Mouse (Mus musculus) kidney, adult 8-10 months (tissue): Measurements from ENCODE around the gene Dtnbp1.

Source experiments
- DNase-seq, 2 experiments: peaks; one replicate each; pipeline ENCODE4 v3.0.0; 2022

The Dtnbp1 gene

GRCm38 (mm10) chr13:45001911-45002615 is at the start of gene Dtnbp1:
Dtnbp1 (minus strand) TSS chr13:45002147.
- DNase-seq, result peak; percentile 58 to 65

- DNase-seq, result no peak
These were observed 47.5 kb upstream of the Dtnbp1 start for GRCm38 (mm10) chr13:45049261-45050020.

GRCm38 (mm10) chr13:45043466-45043865 is 41.5 kb upstream of the Dtnbp1 start:
- DNase-seq, result no peak

- no peak for DNase-seq
These were observed 38.8 kb upstream of the Dtnbp1 start for GRCm38 (mm10) chr13:45040741-45041140.

GRCm38 (mm10) chr13:45040195-45040594 is 38.2 kb upstream of the Dtnbp1 start:
- DNase-seq, result no peak

- DNase-seq, result no peak
These were observed 34.5 kb upstream of the Dtnbp1 start for GRCm38 (mm10) chr13:45036417-45036816.

GRCm38 (mm10) chr13:45034759-45035158 is 32.8 kb upstream of the Dtnbp1 start:
- DNase-seq, result no peak

GRCm38 (mm10) chr13:45033360-45033759 is 31.4 kb upstream of the Dtnbp1 start:
- DNase-seq, result no peak

GRCm38 (mm10) chr13:45032484-45032883 is 30.5 kb upstream of the Dtnbp1 start:
- no peak for DNase-seq

GRCm38 (mm10) chr13:45031748-45032147 is 29.8 kb upstream of the Dtnbp1 start:
- no peak for DNase-seq

GRCm38 (mm10) chr13:45031314-45031713 is 29.4 kb upstream of the Dtnbp1 start:
- DNase-seq, result peak in 1 of 2 experiments; percentile 11

GRCm38 (mm10) chr13:45030830-45031229 is 28.9 kb upstream of the Dtnbp1 start:
- peak; percentile 78 to 85 for DNase-seq

- no peak for DNase-seq
These were observed 27.8 kb upstream of the Dtnbp1 start for GRCm38 (mm10) chr13:45029791-45030190.

- DNase-seq, result no peak
These were observed 24.3 kb upstream of the Dtnbp1 start for GRCm38 (mm10) chr13:45026291-45026690.

GRCm38 (mm10) chr13:45024821-45025220 is 22.9 kb upstream of the Dtnbp1 start:
- DNase-seq, result no peak

- DNase-seq, result no peak
These were observed 21.6 kb upstream of the Dtnbp1 start for GRCm38 (mm10) chr13:45023356-45024150.

- DNase-seq, result peak in 1 of 2 experiments; percentile 72
These were observed 6.2 kb upstream of the Dtnbp1 start for GRCm38 (mm10) chr13:45008150-45008549.

- DNase-seq, result no peak
These were observed 5.8 kb upstream of the Dtnbp1 start for GRCm38 (mm10) chr13:45007726-45008125.

- no peak for DNase-seq
These were observed 4.5 kb upstream of the Dtnbp1 start for GRCm38 (mm10) chr13:45006483-45006882.

GRCm38 (mm10) chr13:45005861-45006260 is 3.9 kb upstream of the Dtnbp1 start:
- DNase-seq, result peak; percentile 68 to 69

GRCm38 (mm10) chr13:45004987-45005592 is 3.1 kb upstream of the Dtnbp1 start:
- no peak for DNase-seq

GRCm38 (mm10) chr13:45003026-45003425 is 1.1 kb upstream of the Dtnbp1 start:
- DNase-seq, result no peak
